Mouse (Mus musculus): ENCODE data around the gene Fam162a.
"Not testable (repeated sequence)": the region's sequence is repeated elsewhere in the genome, so short reads cannot be mapped to it uniquely, and the experiment has no call there.

DNA sequence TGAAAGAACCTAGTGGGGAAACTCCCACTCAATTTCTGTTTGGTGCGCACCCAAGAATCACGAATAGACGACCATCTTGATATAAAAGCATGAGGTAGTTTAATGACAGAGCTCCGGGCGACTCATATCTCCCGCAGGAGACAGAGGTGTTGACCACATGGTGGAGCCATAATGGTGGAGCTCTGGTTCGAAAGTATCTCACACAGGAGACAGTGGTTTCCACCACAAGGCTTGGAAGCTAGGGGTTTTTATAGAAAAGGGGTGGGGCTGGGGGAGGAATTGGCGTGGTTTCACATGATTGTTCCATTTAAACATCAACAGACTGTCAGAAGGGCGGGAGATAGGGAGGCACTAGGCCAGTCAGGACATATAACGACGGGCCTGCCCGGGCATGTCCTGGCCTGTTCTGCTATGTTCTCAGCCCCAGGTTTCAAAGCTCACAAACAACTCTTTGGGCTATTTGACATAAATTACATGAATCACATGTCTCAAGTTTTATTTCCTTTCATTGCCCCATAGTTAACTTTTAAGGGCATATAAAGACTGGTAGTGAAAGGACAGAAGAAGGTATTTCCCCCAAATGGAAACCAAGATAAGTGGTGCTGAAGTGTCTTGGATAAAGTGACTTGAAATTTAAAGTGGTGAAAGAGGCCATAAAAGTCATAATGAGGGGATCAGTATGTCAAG, 26.6 kb upstream of the Fam162a start:
- TF ChIP-seq EP300, CTCF (IDR thresholded peaks at IDR 0.05; ENCODE audit: low read depth): not testable (repeated sequence)
